Mouse (Mus musculus): ENCODE data around the gene Ppp4r2. TPM values are rescaled to one million over a fixed set of nuclear protein-coding genes. Genes with fewer than 3 reads are reported as not detected.
"Not testable (repeated sequence)": the region's sequence is repeated elsewhere in the genome, so short reads cannot be mapped to it uniquely, and the experiment has no call there.

Gene Ppp4r2
- polyA plus RNA-seq, 1 experiment from 2014 or later = 21.5 TPM

GRCm38 (mm10) chr6:100833811-100834481 is 524 bp downstream of the Ppp4r2 start:
- peak overlapping the region; percentile 76 for H3K9ac ChIP-seq
- no peaks in the 10 kb centered on the region for H3K27me3 ChIP-seq
- H3K4me3 ChIP-seq (replicated peaks) = peak overlapping the region; percentile 86
- H3K4me2 ChIP-seq = peak overlapping the region; percentile 63
- no peaks in the 10 kb centered on the region for H3K9me3 ChIP-seq (replicated peaks)
- peak overlapping the region; percentile 88 for H3K27ac ChIP-seq
- peaks cover 15% of the 10 kb centered on the region; the same call in 1 of the 2 replicates for H3K4me1 ChIP-seq
- ATAC-seq (replicated peaks; ENCODE audit: low FRiP score) = peak; percentile 89
- H3K36me3 ChIP-seq = peaks cover 38% of the 10 kb centered on the region
- WGBS = under 1% methylated on average over 59 of the region's 72 CpGs

GRCm38 (mm10) chr6:100834489-100835160 is 1.2 kb downstream of the Ppp4r2 start:
- Histone ChIP-seq H3K27me3 (no peaks in the 10 kb centered on the region), H3K27ac (0 out of 2 replicates have a peak overlapping the region, but pooled peaks have one; percentile 88), H3K9ac (peak overlapping the region; percentile 76; the same call in 1 of the 2 replicates), H3K4me2 (peak overlapping the region; percentile 63), H3K4me1 (peaks cover 15% of the 10 kb centered on the region; the same call in 1 of the 2 replicates), H3K4me3 (replicated peaks) (peak overlapping the region; percentile 86), H3K9me3 (replicated peaks) (no peaks in the 10 kb centered on the region), H3K36me3 (peaks cover 44% of the 10 kb centered on the region)
- ATAC-seq (replicated peaks; ENCODE audit: low FRiP score) = no peak
- 20% methylated on average over 9 of the region's 9 CpGs for WGBS

GRCm38 (mm10) chr6:100845058-100845457 is 11.6 kb downstream of the Ppp4r2 start:
- H3K4me3 ChIP-seq (replicated peaks) = no peak overlapping the region
- 0 out of 2 replicates have a peak, but pooled peaks cover 5% of the 10 kb centered on the region for H3K4me1 ChIP-seq
- no peak for ATAC-seq (replicated peaks; ENCODE audit: low FRiP score)
- H3K4me2 ChIP-seq = no peak overlapping the region
- no peak overlapping the region for H3K27ac ChIP-seq
- H3K9me3 ChIP-seq (replicated peaks) = no peaks in the 10 kb centered on the region
- no peak overlapping the region for H3K9ac ChIP-seq
- peaks cover 75% of the 10 kb centered on the region for H3K36me3 ChIP-seq
- no peaks in the 10 kb centered on the region for H3K27me3 ChIP-seq
- WGBS = 92% methylated on average over 4 of the region's 4 CpGs

GRCm38 (mm10) chr6:100847264-100847663 is 13.8 kb downstream of the Ppp4r2 start:
- no peak overlapping the region for H3K4me2 ChIP-seq
- no peaks in the 10 kb centered on the region for H3K27me3 ChIP-seq
- ATAC-seq (replicated peaks; ENCODE audit: low FRiP score) = no peak
- H3K27ac ChIP-seq = no peak overlapping the region
- no peak overlapping the region for H3K9ac ChIP-seq
- WGBS = 80% methylated on average over 5 of the region's 5 CpGs
- no peak overlapping the region for H3K4me3 ChIP-seq (replicated peaks)
- H3K4me1 ChIP-seq = 0 out of 2 replicates have a peak, but pooled peaks cover 5% of the 10 kb centered on the region
- H3K9me3 ChIP-seq (replicated peaks) = no peaks in the 10 kb centered on the region
- H3K36me3 ChIP-seq = peaks cover 74% of the 10 kb centered on the region

GRCm38 (mm10) chr6:100848682-100849375 is 15.4 kb downstream of the Ppp4r2 start:
- no peaks in the 10 kb centered on the region for H3K9me3 ChIP-seq (replicated peaks)
- WGBS = 84% methylated on average over 9 of the region's 9 CpGs
- no peak overlapping the region for H3K4me2 ChIP-seq
- H3K27me3 ChIP-seq = no peaks in the 10 kb centered on the region
- H3K36me3 ChIP-seq = peaks cover 66% of the 10 kb centered on the region
- no peak overlapping the region for H3K9ac ChIP-seq
- H3K4me3 ChIP-seq (replicated peaks) = no peak overlapping the region
- ATAC-seq (replicated peaks; ENCODE audit: low FRiP score) = no peak
- no peak overlapping the region for H3K27ac ChIP-seq
- 0 out of 2 replicates have a peak, but pooled peaks cover 5% of the 10 kb centered on the region for H3K4me1 ChIP-seq

GRCm38 (mm10) chr6:100850671-100851081 is 17.3 kb downstream of the Ppp4r2 start:
- Histone ChIP-seq H3K36me3 (peaks cover 68% of the 10 kb centered on the region), H3K9me3 (replicated peaks) (no peaks in the 10 kb centered on the region), H3K27me3 (no peaks in the 10 kb centered on the region), H3K9ac (no peak overlapping the region), H3K4me2 (no peak overlapping the region), H3K27ac (no peak overlapping the region), H3K4me1 (0 out of 2 replicates have a peak, but pooled peaks cover 5% of the 10 kb centered on the region), H3K4me3 (replicated peaks) (no peak overlapping the region)
- 89% methylated on average over 9 of the region's 9 CpGs for WGBS
- ATAC-seq (replicated peaks; ENCODE audit: low FRiP score) = no peak

GRCm38 (mm10) chr6:100851083-100851482 is 17.7 kb downstream of the Ppp4r2 start:
- Histone ChIP-seq H3K9me3 (replicated peaks) (no peaks in the 10 kb centered on the region), H3K9ac (no peak overlapping the region), H3K4me1 (0 out of 2 replicates have a peak, but pooled peaks cover 5% of the 10 kb centered on the region), H3K27ac (no peak overlapping the region), H3K4me3 (replicated peaks) (no peak overlapping the region), H3K4me2 (no peak overlapping the region), H3K27me3 (no peaks in the 10 kb centered on the region), H3K36me3 (peaks cover 67% of the 10 kb centered on the region)
- ATAC-seq (replicated peaks; ENCODE audit: low FRiP score) = no peak
- 86% methylated on average over 5 of the region's 5 CpGs for WGBS

GRCm38 (mm10) chr6:100865321-100865720 is 31.9 kb downstream of the Ppp4r2 start:
- no peaks in the 10 kb centered on the region for H3K27me3 ChIP-seq
- H3K9ac ChIP-seq = no peak overlapping the region
- H3K4me2 ChIP-seq = no peak overlapping the region
- no peak overlapping the region for H3K4me3 ChIP-seq (replicated peaks)
- H3K27ac ChIP-seq = no peak overlapping the region
- no peaks in the 10 kb centered on the region for H3K4me1 ChIP-seq
- H3K36me3 ChIP-seq = peaks cover 60% of the 10 kb centered on the region
- ATAC-seq (replicated peaks; ENCODE audit: low FRiP score) = no peak
- 81% methylated on average over 6 of the region's 6 CpGs for WGBS
- H3K9me3 ChIP-seq (replicated peaks) = no peaks in the 10 kb centered on the region

GRCm38 (mm10) chr6:100865788-100866187 is 32.4 kb downstream of the Ppp4r2 start:
- not testable (repeated sequence) for ATAC-seq (replicated peaks; ENCODE audit: low FRiP score); H3K27ac ChIP-seq; H3K4me3 ChIP-seq (replicated peaks); H3K9ac ChIP-seq; H3K27me3 ChIP-seq; H3K4me2 ChIP-seq; H3K9me3 ChIP-seq (replicated peaks); H3K4me1 ChIP-seq
- peaks cover 58% of the 10 kb centered on the region for H3K36me3 ChIP-seq
- WGBS = 62% methylated on average over 4 of the region's 5 CpGs

GRCm38 (mm10) chr6:100866246-100866645 is 32.8 kb downstream of the Ppp4r2 start:
- not testable (repeated sequence) for H3K4me2 ChIP-seq; H3K27ac ChIP-seq; H3K4me3 ChIP-seq (replicated peaks); H3K9me3 ChIP-seq (replicated peaks); H3K4me1 ChIP-seq; H3K9ac ChIP-seq; ATAC-seq (replicated peaks; ENCODE audit: low FRiP score); H3K27me3 ChIP-seq
- H3K36me3 ChIP-seq = peaks cover 56% of the 10 kb centered on the region
- 84% methylated on average over 5 of the region's 5 CpGs for WGBS

GRCm38 (mm10) chr6:100868863-100869262 is 35.4 kb downstream of the Ppp4r2 start:
- no peak overlapping the region for H3K9ac ChIP-seq
- no peaks in the 10 kb centered on the region for H3K9me3 ChIP-seq (replicated peaks)
- no peaks in the 10 kb centered on the region for H3K4me1 ChIP-seq
- ATAC-seq (replicated peaks; ENCODE audit: low FRiP score) = no peak
- H3K27me3 ChIP-seq = no peaks in the 10 kb centered on the region
- no peak overlapping the region for H3K4me3 ChIP-seq (replicated peaks)
- H3K27ac ChIP-seq = no peak overlapping the region
- peaks cover 35% of the 10 kb centered on the region for H3K36me3 ChIP-seq
- 37% methylated on average over 5 of the region's 5 CpGs for WGBS
- no peak overlapping the region for H3K4me2 ChIP-seq

- Histone ChIP-seq H3K36me3 (peaks cover 28% of the 10 kb centered on the region), H3K9me3 (replicated peaks) (no peaks in the 10 kb centered on the region), H3K9ac (no peak overlapping the region), H3K4me2 (no peak overlapping the region), H3K4me3 (replicated peaks) (no peak overlapping the region), H3K27me3 (no peaks in the 10 kb centered on the region), H3K4me1 (no peaks in the 10 kb centered on the region), H3K27ac (no peak overlapping the region)
- WGBS = 80% methylated on average over 9 of the region's 9 CpGs
- ATAC-seq (replicated peaks; ENCODE audit: low FRiP score) = no peak
These were observed 36.5 kb downstream of the Ppp4r2 start for GRCm38 (mm10) chr6:100869909-100870308.
